Mouse (Mus musculus): ENCODE measurements around the gene Pex16.

DNA sequence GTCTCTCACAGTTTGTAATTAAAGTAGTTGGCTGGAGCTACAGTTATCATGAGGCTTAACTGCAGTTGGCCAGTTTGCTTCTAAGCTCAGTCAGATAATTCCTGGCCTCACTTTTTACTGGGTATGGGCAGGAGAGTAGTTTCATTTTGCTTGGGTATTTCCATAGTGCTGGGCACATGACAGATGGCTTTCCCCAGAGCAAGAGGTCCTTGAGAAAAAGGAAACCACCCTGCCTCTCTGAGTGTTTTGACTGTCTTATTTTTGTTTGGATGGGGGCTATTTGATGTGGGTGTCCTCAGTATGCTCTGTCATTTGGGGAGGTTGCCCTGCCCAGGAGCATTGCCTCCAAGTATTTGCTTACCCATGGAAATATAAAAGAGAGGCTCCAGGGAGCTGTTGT lies 32.1 kb upstream of the Pex16 start:
- TF ChIP-seq NRF1 (IDR thresholded peaks at IDR 0.05; ENCODE audit: insufficient read depth, low read depth, low read length, poor library complexity, severe bottlenecking) (no peak), GABPA (IDR thresholded peaks at IDR 0.05; ENCODE audit: low read depth, low read length) (no peak), KAT2A (conservative IDR thresholded peaks at IDR 0.05; ENCODE audit: low read depth, low read length) (no peak), EP300 (IDR thresholded peaks at IDR 0.05; ENCODE audit: low read depth in 1 of 2, low read length in 2 of 2) (no peak), CTCF (IDR thresholded peaks at IDR 0.05 in 2 of 3, conservative IDR thresholded peaks at IDR 0.05 in 1 of 3; ENCODE audit: control insufficient read depth in 1 of 3, insufficient read depth in 1 of 3, low read depth in 2 of 3, low read length in 3 of 3, poor library complexity in 1 of 3, severe bottlenecking in 1 of 3) (no peak), ZKSCAN1 (IDR thresholded peaks at IDR 0.05; ENCODE audit: low read depth, low read length) (no peak)

Measured in MEL (cell line).